Mouse (Mus musculus) ES-Bruce4 (cell line): ENCODE results near the gene Avl9.

Experiments used
- CTCF ChIP-seq: IDR thresholded peaks from one replicate; pipeline ENCODE4 v1.8.1; 2011; ENCODE audit warnings: low read depth, low read length
- EP300 ChIP-seq: IDR thresholded peaks from 2 replicates; pipeline ENCODE4 v1.6.1; 2011; ENCODE audit warnings: low read depth, low read length; ENCODE audit not compliant: insufficient read depth
- POLR2A ChIP-seq: IDR thresholded peaks from one replicate; pipeline ENCODE4 v1.8.1; 2011; ENCODE audit warnings: low read length; ENCODE audit not compliant: insufficient read depth

DNA sequence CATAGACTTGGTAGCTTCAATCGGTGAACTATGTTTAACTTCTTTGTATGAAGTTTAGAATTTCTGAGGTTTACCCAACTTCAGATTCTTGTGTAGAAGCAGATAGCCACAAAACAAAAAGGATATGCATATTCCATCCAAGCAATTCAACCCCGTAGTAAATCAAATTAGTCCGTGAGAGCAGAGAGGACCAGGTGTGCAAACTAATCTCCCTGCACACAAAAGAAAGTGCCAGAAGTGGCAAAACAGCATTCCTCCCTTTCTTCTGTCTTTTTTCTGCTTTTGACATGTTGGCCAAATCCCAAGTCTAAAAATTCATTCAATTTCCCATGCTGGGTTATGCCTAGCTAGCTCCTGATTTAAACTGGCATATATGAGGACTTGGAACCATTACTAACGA is 22.3 kb upstream of the Avl9 start:
- TF ChIP-seq EP300: no peak
- TF ChIP-seq CTCF: no peak
- TF ChIP-seq POLR2A: no peak
